Mouse (Mus musculus) heart, embryonic 11.5 days (tissue): ENCODE measurements around the gene Slc25a34. TPM values are rescaled to one million over a fixed set of nuclear protein-coding genes. Genes with fewer than 3 reads are reported as not detected.
A peak's percentile ranks its signal among the peaks of the same experiment; 100 is the strongest.

Experiments used
- ATAC-seq: fragments of 200-750 bp; cut with Nextera tagmentation; replicated peaks from 2 replicates; pipeline ENCODE4 v1.8.0; 2017; ENCODE audit warnings: moderate library complexity; ENCODE audit not compliant: insufficient number of reproducible peaks, low FRiP score, low TSS enrichment
- H3K27ac ChIP-seq: fragments of 300-500 bp; sonication (generic); 2 replicates; pipeline ENCODE4 v1.5.1; 2014; ENCODE audit warnings: mild to moderate bottlenecking, low read depth, low read length
- H3K27me3 ChIP-seq: fragments of 300-500 bp; sonication (generic); 2 replicates; pipeline ENCODE4 v1.6.1; 2014; ENCODE audit warnings: mild to moderate bottlenecking, low read length, mixed read lengths; ENCODE audit not compliant: control insufficient read depth, insufficient read depth
- H3K36me3 ChIP-seq: fragments of 300-500 bp; sonication (generic); 2 replicates; pipeline ENCODE4 v1.6.1; 2014; ENCODE audit warnings: mild to moderate bottlenecking, low read length, moderate library complexity, mixed read lengths; ENCODE audit not compliant: control insufficient read depth, insufficient read depth
- H3K4me1 ChIP-seq: fragments of 300-500 bp; sonication (generic); 2 replicates; pipeline ENCODE4 v1.6.1; 2014; ENCODE audit warnings: low read length; ENCODE audit not compliant: control insufficient read depth, insufficient read depth
- H3K4me2 ChIP-seq: fragments of 300-500 bp; sonication (generic); 2 replicates; pipeline ENCODE4 v1.6.1; 2014; ENCODE audit warnings: mild to moderate bottlenecking, moderate library complexity
- H3K4me3 ChIP-seq: fragments of 300-500 bp; sonication (generic); 2 replicates; pipeline ENCODE4 v1.5.1; 2014; ENCODE audit warnings: low read depth, low read length
- H3K9ac ChIP-seq: fragments of 300-500 bp; sonication (generic); 2 replicates; pipeline ENCODE4 v1.6.1; 2014; ENCODE audit warnings: mild to moderate bottlenecking, low read depth, low read length, moderate library complexity
- H3K9me3 ChIP-seq: fragments of 300-500 bp; sonication (generic); replicated peaks from 2 replicates; pipeline ENCODE4 v1.6.1; 2016; ENCODE audit warnings: low read length; ENCODE audit not compliant: control insufficient read depth
- WGBS: fragments of 180-500 bp; shearing (Covaris S2); extraction: QIAGEN DNeasy Blood & Tissue Kit; methylation state at CpG from one replicate; pipeline ENCODE4 v1.1.7; 2014; ENCODE audit not compliant: insufficient replicate concordance; 5-methylcytosine and 5-hydroxymethylcytosine counted together
- polyA plus RNA-seq: library from polyadenylated mRNA; unstranded; fragments of >200 nt; fragmentation: Nextera tagmentation; extraction: Ambion mirVana; gene quantifications from 2 replicates; pipeline ENCODE4 v1.2.1, GENCODE M21; 2014

Slc25a34 gene
- polyA plus RNA-seq, 1 experiment from 2014 or later: not detected

DNA sequence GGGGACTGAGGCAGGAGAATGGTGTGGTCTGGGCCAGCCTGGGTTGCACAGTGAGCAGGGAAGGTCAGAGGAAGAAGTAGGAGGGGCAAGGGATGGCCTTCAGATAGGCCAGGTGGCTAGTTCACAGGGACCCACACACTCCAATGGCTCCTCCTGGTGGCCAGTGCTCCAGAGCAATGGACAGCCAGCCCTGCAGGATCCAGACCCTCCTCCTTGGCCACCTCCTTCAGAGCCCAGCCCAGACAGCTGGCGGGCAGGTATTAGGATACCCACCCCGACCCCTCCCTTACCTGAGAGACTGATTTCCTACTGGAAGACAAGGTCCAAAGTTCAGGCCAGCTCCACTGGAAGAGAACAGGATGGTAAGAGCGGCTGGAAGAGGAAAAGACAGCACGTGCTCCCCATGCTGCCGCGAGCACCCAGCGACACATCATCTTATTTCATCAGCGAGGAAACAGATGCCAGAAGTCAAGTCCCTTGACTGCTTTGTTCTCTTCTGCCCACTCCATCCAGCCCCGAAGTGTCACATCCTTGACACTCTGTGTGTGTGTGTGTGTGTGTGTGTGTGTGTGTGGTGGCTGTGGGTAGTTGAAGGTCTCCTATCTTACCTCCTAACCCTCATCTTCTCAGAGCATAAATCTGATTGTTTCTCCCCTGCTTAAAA is 27.9 kb downstream of the Slc25a34 start:
- Histone ChIP-seq H3K27ac (no peak overlapping the region), H3K4me2 (no peak overlapping the region), H3K4me3 (no peak overlapping the region), H3K27me3 (no peaks in the 10 kb centered on the region), H3K36me3 (peaks cover 17% of the 10 kb centered on the region; the same call in 1 of the 2 replicates), H3K4me1 (peaks cover 14% of the 10 kb centered on the region), H3K9me3 (no peaks in the 10 kb centered on the region), H3K9ac (no peak overlapping the region)
- WGBS: 80% methylated on average over 9 of the region's 9 CpGs
- ATAC-seq: no peak

DNA sequence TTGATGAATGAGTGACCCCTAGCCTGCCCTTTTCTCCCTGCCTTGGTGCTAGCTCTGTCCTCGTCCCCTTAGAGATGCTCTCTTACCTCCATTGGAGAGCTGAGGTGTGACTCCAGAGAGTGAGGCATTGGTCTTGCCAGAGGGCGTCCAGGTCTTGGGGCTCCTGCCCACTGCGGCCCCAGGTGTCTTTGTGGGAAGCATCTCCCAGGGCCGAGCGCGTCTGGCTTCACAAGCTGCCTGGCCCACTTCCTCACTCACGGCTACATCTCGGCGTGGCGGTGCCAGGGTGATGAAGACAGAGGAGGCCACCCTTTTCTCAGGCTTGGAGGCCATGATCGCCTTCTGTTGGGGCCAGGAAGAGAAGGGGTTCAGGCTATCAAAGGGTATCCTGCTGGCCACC is 28.5 kb downstream of the Slc25a34 start:
- WGBS: 87% methylated on average over 11 of the region's 11 CpGs
- H3K27me3 ChIP-seq: no peaks in the 10 kb centered on the region
- H3K4me3 ChIP-seq: no peak overlapping the region
- H3K4me2 ChIP-seq: no peak overlapping the region
- ATAC-seq: no peak
- peaks cover 10% of the 10 kb centered on the region for H3K4me1 ChIP-seq
- no peak overlapping the region for H3K27ac ChIP-seq
- H3K9ac ChIP-seq: no peak overlapping the region
- peaks cover 18% of the 10 kb centered on the region for H3K36me3 ChIP-seq
- H3K9me3 ChIP-seq: no peaks in the 10 kb centered on the region

- H3K4me1 ChIP-seq: no peaks in the 10 kb centered on the region
- no peak overlapping the region for H3K9ac ChIP-seq
- H3K36me3 ChIP-seq: peaks cover 35% of the 10 kb centered on the region
- H3K27ac ChIP-seq: no peak overlapping the region
- no peak for ATAC-seq
- no peaks in the 10 kb centered on the region for H3K27me3 ChIP-seq
- H3K4me3 ChIP-seq: no peak overlapping the region
- H3K9me3 ChIP-seq: no peaks in the 10 kb centered on the region
- 20% methylated on average over 3 of the region's 3 CpGs for WGBS
- H3K4me2 ChIP-seq: no peak overlapping the region
Observed at GRCm38 (mm10) chr4:141591547-141591946, 32.1 kb downstream of the Slc25a34 start.

DNA sequence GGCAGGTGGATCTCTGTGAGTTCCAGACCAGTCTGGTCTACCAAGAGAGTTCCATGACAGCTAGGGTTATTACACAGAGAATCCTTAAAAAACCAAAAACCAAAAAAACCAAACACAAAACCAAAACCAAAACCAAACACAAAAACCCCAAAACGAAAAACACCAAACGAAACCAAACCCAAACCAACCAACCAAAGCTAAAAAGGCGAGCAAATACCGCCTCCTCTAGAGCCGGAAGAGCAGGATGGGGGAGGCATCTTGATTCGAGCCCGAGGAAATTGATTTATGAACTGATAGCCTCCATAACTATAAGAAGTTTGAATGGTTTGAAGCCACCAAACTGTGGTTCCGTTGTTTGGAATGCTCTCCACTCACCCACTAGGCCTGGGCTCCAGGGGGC is 39.7 kb downstream of the Slc25a34 start:
- Histone ChIP-seq H3K9ac (no peak overlapping the region), H3K4me3 (no peak overlapping the region), H3K36me3 (peaks cover 35% of the 10 kb centered on the region), H3K27me3 (no peaks in the 10 kb centered on the region), H3K4me1 (no peaks in the 10 kb centered on the region), H3K27ac (no peak overlapping the region), H3K4me2 (no peak overlapping the region), H3K9me3 (no peaks in the 10 kb centered on the region)
- ATAC-seq: no peak
- 87% methylated on average over 8 of the region's 8 CpGs for WGBS

- ATAC-seq: no peak
- 90% methylated on average over 13 of the region's 13 CpGs for WGBS
- Histone ChIP-seq H3K9me3 (no peaks in the 10 kb centered on the region), H3K4me1 (no peaks in the 10 kb centered on the region), H3K27ac (no peak overlapping the region), H3K36me3 (peaks cover 42% of the 10 kb centered on the region), H3K4me3 (no peak overlapping the region), H3K27me3 (no peaks in the 10 kb centered on the region), H3K4me2 (no peak overlapping the region), H3K9ac (no peak overlapping the region)
Observed at GRCm38 (mm10) chr4:141581051-141581450, 42.6 kb downstream of the Slc25a34 start.

- Histone ChIP-seq H3K4me1 (peaks cover 4% of the 10 kb centered on the region; the same call in 1 of the 2 replicates), H3K9ac (no peak overlapping the region), H3K27ac (0 out of 2 replicates have a peak overlapping the region, but pooled peaks have one; percentile 35), H3K4me3 (no peak overlapping the region), H3K27me3 (no peaks in the 10 kb centered on the region), H3K36me3 (peaks cover 35% of the 10 kb centered on the region), H3K4me2 (no peak overlapping the region), H3K9me3 (no peaks in the 10 kb centered on the region)
- ATAC-seq: no peak
- 31% methylated on average over 3 of the region's 3 CpGs for WGBS
Observed at GRCm38 (mm10) chr4:141578833-141579232, 44.8 kb downstream of the Slc25a34 start.

DNA sequence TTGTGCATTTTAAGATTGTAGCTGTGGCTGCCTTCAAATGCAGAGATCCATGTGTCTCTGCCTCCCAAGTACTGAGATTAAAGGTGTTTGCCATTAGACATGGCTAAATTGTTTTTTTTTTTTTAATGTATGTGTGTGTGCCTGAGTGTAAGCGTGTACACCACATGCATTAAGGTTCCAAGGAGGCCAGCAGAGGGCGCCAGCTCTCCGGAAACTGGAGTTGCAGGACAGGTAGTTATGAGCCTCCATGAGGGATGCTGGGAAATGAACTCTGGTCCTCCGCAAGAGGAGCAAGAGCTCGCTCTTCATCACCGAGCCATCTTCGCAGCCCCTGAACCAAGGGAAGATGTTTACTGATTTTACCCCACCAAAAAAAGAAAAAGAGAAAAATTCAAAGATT is 46.7 kb downstream of the Slc25a34 start:
- ATAC-seq: no peak
- no peaks in the 10 kb centered on the region for H3K27me3 ChIP-seq
- H3K27ac ChIP-seq: no peak overlapping the region
- no peaks in the 10 kb centered on the region for H3K9me3 ChIP-seq
- H3K4me1 ChIP-seq: peaks cover 4% of the 10 kb centered on the region; the same call in 1 of the 2 replicates
- 90% methylated on average over 7 of the region's 7 CpGs for WGBS
- H3K4me2 ChIP-seq: no peak overlapping the region
- no peak overlapping the region for H3K9ac ChIP-seq
- H3K4me3 ChIP-seq: no peak overlapping the region
- peaks cover 27% of the 10 kb centered on the region for H3K36me3 ChIP-seq

DNA sequence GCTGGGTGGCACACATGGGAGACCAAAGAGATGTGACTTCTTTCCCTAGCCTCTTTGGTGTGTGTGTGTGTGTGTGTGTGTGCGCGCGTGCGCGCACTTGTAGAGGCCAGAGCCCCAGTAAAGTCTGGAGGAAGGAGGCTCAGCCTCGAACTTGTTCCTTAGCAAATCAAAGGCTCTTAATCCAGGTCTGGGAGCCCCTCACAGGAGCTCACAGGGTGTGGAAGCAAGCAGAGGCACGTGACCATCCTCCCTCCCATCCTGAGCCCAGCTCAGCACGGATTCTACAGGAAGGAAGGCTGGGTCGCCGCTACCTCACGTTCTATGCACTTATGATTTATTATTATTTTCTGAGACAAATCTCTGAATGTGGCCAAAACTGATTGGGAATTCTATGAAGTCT is 47.2 kb downstream of the Slc25a34 start:
- no peaks in the 10 kb centered on the region for H3K27me3 ChIP-seq
- H3K4me3 ChIP-seq: no peak overlapping the region
- no peak for ATAC-seq
- no peak overlapping the region for H3K9ac ChIP-seq
- H3K27ac ChIP-seq: no peak overlapping the region
- WGBS: 84% methylated on average over 11 of the region's 11 CpGs
- no peak overlapping the region for H3K4me2 ChIP-seq
- H3K9me3 ChIP-seq: no peaks in the 10 kb centered on the region
- peaks cover 4% of the 10 kb centered on the region; the same call in 1 of the 2 replicates for H3K4me1 ChIP-seq
- peaks cover 27% of the 10 kb centered on the region for H3K36me3 ChIP-seq
